Mouse (Mus musculus): ENCODE data around the gene Gmnn.
A peak's percentile ranks its signal among the peaks of the same experiment; 100 is the strongest.

DNA sequence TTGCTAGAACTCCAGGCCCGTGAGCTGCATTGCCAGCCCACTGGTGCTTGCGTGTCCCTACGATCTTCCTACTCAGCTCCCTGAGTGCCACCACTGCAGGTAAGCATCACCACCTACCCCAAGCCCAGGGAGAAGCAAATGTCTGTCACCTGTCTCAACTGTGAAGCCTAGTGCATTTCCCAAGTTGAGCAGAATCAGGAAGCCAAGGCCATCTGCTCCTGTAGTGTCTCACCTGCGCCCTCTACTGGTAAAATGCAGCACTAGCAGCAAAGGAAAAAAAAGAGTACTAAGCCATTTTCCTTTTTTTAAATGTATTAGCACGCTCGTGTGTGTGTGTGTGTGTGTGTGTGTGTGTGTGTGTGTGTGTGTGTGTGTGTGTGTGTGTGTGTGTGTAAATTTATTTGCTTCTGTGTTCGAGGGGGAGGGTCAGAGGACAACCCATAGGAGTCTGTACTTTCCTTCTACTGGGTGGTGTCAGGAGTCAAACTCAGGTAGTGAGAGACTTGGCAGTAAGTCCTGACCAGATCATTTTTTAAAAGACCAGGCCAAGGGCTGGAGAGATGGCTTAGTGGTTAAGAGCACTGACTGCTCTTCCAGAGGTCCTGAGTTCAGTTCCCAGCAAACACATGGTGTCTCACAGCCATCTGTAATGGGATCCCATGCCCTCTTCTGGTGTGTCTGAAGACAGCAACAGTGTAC lies 14.6 kb upstream of the Gmnn start:
- TF ChIP-seq ZC3H11A (IDR thresholded peaks at IDR 0.05; ENCODE audit: borderline replicate concordance, low read depth, low read length) (peak; percentile 73; the same call in 1 of the 2 replicates), HCFC1 (IDR thresholded peaks at IDR 0.05; ENCODE audit: borderline replicate concordance, insufficient read depth, low read length) (no peak)
